21 mouse cellular contexts compared by ENCODE assay signal in genomic region chr9:44013781-44014180, GRCm38 (mm10). TPM values are rescaled to one million over a fixed set of nuclear protein-coding genes. Genes with fewer than 3 reads are reported as not detected.
DNase-seq lines count a peak whose midpoint lies in the region; ATAC-seq and TF ChIP-seq lines count a peak whose summit lies in the region.
"Had no signal": no experiment of that assay in that cellular context is flagged by ENCODE, and none has a peak within 500 bp of the region (broad histone marks: within the 10 kb centered on the region; RNA-seq: fewer than 3 reads in every experiment).

No protein-coding gene starts in this region.

- H3K27me3 ChIP-seq in thymus, adult 2 months (ENCODE audit: control insufficient read depth, insufficient read depth, low read length): no peaks in the 10 kb centered on the region
- no peaks in the 10 kb centered on the region for H3K27me3 ChIP-seq in forebrain, embryonic 13.5 days
- no peaks in the 10 kb centered on the region for H3K27me3 ChIP-seq in cerebellum, adult 2 months (ENCODE audit: control insufficient read depth, insufficient read depth, low read length)
- H3K27me3 ChIP-seq: embryonic facial prominence, embryonic 13.5 days; intestine, embryonic 15.5 days; liver, embryonic 12.5 days; neural tube, embryonic 12.5 days had no signal

- no peak for TF ChIP-seq CTCF in thymus, adult 2 months (IDR thresholded peaks at IDR 0.05; ENCODE audit: borderline replicate concordance, control insufficient read depth, extremely low read depth, insufficient read depth, low read length, poor library complexity)
- no peak for TF ChIP-seq CTCF in cerebellum, adult 2 months (IDR thresholded peaks at IDR 0.05; ENCODE audit: borderline replicate concordance, insufficient read depth, low read depth, low read length)

- TF ChIP-seq POLR2A in thymus, adult 2 months (IDR thresholded peaks at IDR 0.05; ENCODE audit: control insufficient read depth, extremely low read depth, insufficient read depth, low read length, poor library complexity): no peak
- TF ChIP-seq POLR2A in cerebellum, adult 2 months (IDR thresholded peaks at IDR 0.05; ENCODE audit: borderline replicate concordance, insufficient read depth, low read length): no peak

- no peak for ATAC-seq in cerebellum, adult (ENCODE audit: insufficient number of reproducible peaks, low FRiP score, low TSS enrichment)
- no peak for ATAC-seq in forebrain, embryonic 13.5 days
- ATAC-seq: forebrain, embryonic 16.5 days; intestine, embryonic 15.5 days; liver, embryonic 12.5 days; lung, postnatal 0 days had no signal

- peak overlapping the region; percentile 99 for H3K27ac ChIP-seq in thymus, adult 2 months (ENCODE audit: control insufficient read depth, insufficient read depth, low read length)
- no peak overlapping the region for H3K27ac ChIP-seq in forebrain, embryonic 13.5 days
- no peak overlapping the region for H3K27ac ChIP-seq in cerebellum, adult 2 months (ENCODE audit: insufficient read depth, low read length)
- H3K27ac ChIP-seq: embryonic facial prominence, embryonic 13.5 days; forebrain, embryonic 10.5 days; intestine, embryonic 15.5 days; kidney, postnatal 0 days; liver, embryonic 12.5 days; neural tube, embryonic 12.5 days had no signal

- no peaks in the 10 kb centered on the region for H3K9me3 ChIP-seq in forebrain, embryonic 13.5 days (replicated peaks)
- H3K9me3 ChIP-seq: embryonic facial prominence, embryonic 13.5 days; forebrain, embryonic 10.5 days; G1E; intestine, embryonic 15.5 days; liver, embryonic 12.5 days; neural tube, embryonic 12.5 days had no signal

- H3K4me2 ChIP-seq in forebrain, embryonic 13.5 days: no peak overlapping the region
- H3K4me2 ChIP-seq: embryonic facial prominence, embryonic 13.5 days; intestine, embryonic 15.5 days; liver, embryonic 12.5 days; neural tube, embryonic 12.5 days had no signal

- H3K4me1 ChIP-seq in thymus, adult 2 months (replicated peaks; ENCODE audit: control insufficient read depth, insufficient read depth, low read length): peaks cover 61% of the 10 kb centered on the region
- peaks cover 8% of the 10 kb centered on the region; the same call in 1 of the 2 replicates for H3K4me1 ChIP-seq in forebrain, embryonic 13.5 days
- H3K4me1 ChIP-seq in cerebellum, adult 2 months (ENCODE audit: control insufficient read depth, insufficient read depth, low read length): peaks cover 7% of the 10 kb centered on the region
- H3K4me1 ChIP-seq: liver, embryonic 12.5 days; neural tube, embryonic 12.5 days had no signal

- no peak overlapping the region for H3K9ac ChIP-seq in forebrain, embryonic 13.5 days
- H3K9ac ChIP-seq: embryonic facial prominence, embryonic 13.5 days; intestine, embryonic 15.5 days; liver, embryonic 12.5 days; neural tube, embryonic 12.5 days had no signal

- no peak for DNase-seq in thymus, adult 2 months
- DNase-seq in thymus, postnatal 10 days (ENCODE audit: low spot score in 2 of 2): no peak
- DNase-seq in induced T-regulatory cell, adult 2 months (ENCODE audit: low read depth): peak; percentile 73
- DNase-seq in retina, postnatal 1 day: peak; percentile 50
- DNase-seq in cerebellum, adult 2 months: no peak
- DNase-seq: cerebellum, adult 11 months; layer of hippocampus, postnatal 36 days; lung, adult 18-20 months; lung, postnatal 4 days; right cerebral cortex, postnatal 14 days had no signal

- H3K36me3 ChIP-seq in thymus, adult 2 months (ENCODE audit: control insufficient read depth, insufficient read depth, low read length): no peaks in the 10 kb centered on the region
- no peaks in the 10 kb centered on the region for H3K36me3 ChIP-seq in forebrain, embryonic 13.5 days (ENCODE audit: poor library complexity, severe bottlenecking)
- H3K36me3 ChIP-seq: embryonic facial prominence, embryonic 13.5 days; forebrain, embryonic 10.5 days; G1E; intestine, embryonic 15.5 days; liver, embryonic 12.5 days; neural tube, embryonic 12.5 days had no signal

- WGBS in thymus, adult 2 months: 31% methylated on average over 6 of the region's 6 CpGs
- 71% methylated on average over 6 of the region's 6 CpGs for WGBS in forebrain, embryonic 13.5 days
- 81% methylated on average over 6 of the region's 6 CpGs for WGBS in cerebellum, adult 2 months

- H3K4me3 ChIP-seq in thymus, adult 2 months (ENCODE audit: control insufficient read depth, insufficient read depth, low read length): peak overlapping the region; percentile 51
- H3K4me3 ChIP-seq in forebrain, embryonic 13.5 days: no peak overlapping the region
- H3K4me3 ChIP-seq in cerebellum, adult 2 months (replicated peaks; ENCODE audit: insufficient read depth, low read depth, low read length): no peak overlapping the region
- H3K4me3 ChIP-seq: embryonic facial prominence, embryonic 13.5 days; forebrain, embryonic 10.5 days; intestine, embryonic 15.5 days; liver, embryonic 12.5 days; neural tube, embryonic 12.5 days had no signal

RNA-seq across cellular contexts. Expression of gene Thy1, which starts 29.4 kb away (rescaled TPM):
- 3,068 and 3,478 TPM in 2 replicates for polyA plus RNA-seq in thymus, adult 2 months (2012; rRNA removed)
- 0.31 and 0.98 TPM in 2 replicates for polyA plus RNA-seq in forebrain, embryonic 13.5 days (2015; fragmentation: Nextera tagmentation; extraction: Ambion mirVana)
- 860 and 925 TPM in 2 replicates for polyA plus RNA-seq in cerebellum, adult 2 months (2012; rRNA removed)
- polyA plus RNA-seq: forebrain, embryonic 10.5 days; G1E had no signal

RNA-seq across cellular contexts. Expression of gene Usp2, which starts 53.0 kb away (rescaled TPM):
- polyA plus RNA-seq in thymus, adult 2 months (2012; rRNA removed): 4.5 and 6.8 TPM in 2 replicates
- polyA plus RNA-seq in forebrain, embryonic 13.5 days (2015; fragmentation: Nextera tagmentation; extraction: Ambion mirVana): 7.1 and 8.6 TPM in 2 replicates
- 43.5 and 47.1 TPM in 2 replicates for polyA plus RNA-seq in cerebellum, adult 2 months (2012; rRNA removed)

Comparison
In these comparisons a context has a peak if more than half of its experiments do, and no peak if none do; other contexts are left out.
1. DNase-seq: peak in induced T-regulatory cell, adult 2 months (single experiment) and retina, postnatal 1 day (single experiment); none in thymus, adult 2 months (single experiment), thymus, postnatal 10 days (0 of 2) and cerebellum, adult 2 months (0 of 2).
2. RNA of gene Thy1, which starts 29.4 kb away (polyA plus RNA-seq): 3,068 to 3,478 TPM in thymus, adult 2 months and 860 to 925 TPM in cerebellum, adult 2 months; 0.31 to 0.98 TPM in forebrain, embryonic 13.5 days; every median in the first group is over 100 times any median in the second.